Mouse (Mus musculus) neural tube, postnatal 0 days (tissue): ENCODE data around the gene Kcnq2. TPM values are rescaled to one million over a fixed set of nuclear protein-coding genes. Genes with fewer than 3 reads are reported as not detected.

Experiments used
- polyA plus RNA-seq: library from polyadenylated mRNA; unstranded; fragments of >200 nt; fragmentation: Nextera tagmentation; extraction: Ambion mirVana; gene quantifications from 2 replicates; pipeline ENCODE4 v1.2.1, GENCODE M21; 2015

Kcnq2 gene
- 33.0 and 38.9 TPM in 2 replicates for polyA plus RNA-seq

GRCm38 (mm10) chr2:181134591-181135445 lies at the start of gene Kcnq2:
Kcnq2 (minus strand) TSS chr2:181135300.

DNA sequence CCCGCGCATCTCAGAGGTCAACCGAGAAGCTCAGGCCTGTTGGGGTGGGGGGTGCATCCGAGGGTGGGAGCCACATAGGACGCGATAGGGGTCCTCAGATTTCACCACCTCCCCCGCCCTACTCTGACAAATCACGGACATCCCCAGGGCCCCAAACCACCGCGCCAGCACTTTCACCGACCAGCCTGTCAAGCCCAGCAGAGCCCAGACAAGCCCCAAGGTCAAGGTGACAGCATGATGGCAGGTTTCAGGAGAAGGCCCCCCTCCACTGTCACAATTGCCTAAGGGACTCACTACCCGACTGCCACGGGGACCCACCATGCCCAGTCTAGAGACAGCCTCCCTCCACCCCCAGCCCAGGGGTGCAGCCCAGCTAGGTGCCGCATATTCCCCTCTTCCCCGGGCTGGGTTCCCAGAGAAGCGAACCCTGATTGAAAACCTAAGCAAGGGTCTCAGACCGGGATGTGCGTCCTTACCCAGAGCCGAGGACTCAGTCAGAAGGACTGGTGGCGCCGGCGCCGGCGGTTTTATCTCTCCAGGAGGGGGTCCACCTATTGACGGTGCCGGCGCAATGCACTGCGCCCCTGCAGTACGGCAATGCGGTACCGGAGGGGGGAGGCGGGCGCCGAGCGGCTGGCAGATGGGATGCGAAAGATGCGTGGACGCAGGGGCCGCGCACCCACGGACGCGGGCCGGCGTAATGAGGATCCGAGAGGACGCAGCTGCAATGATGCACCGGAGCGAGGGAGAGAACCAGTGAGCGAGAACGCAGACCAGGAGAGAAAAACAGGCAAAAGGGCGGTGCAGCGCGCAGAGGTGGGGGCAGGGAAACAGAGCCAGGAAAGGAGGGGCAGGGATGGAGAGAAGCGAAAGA lies 21.4 kb upstream of the Kcnq2 start, which contains the start of gene Eef1a2:
TSS of gene Eef1a2 (minus strand) at position 767 of the 874 bp plus-strand sequence.

GRCm38 (mm10) chr2:181043437-181043836 lies 91.7 kb downstream of the Kcnq2 start, which contains the start of gene Chrna4:
Chrna4 (minus strand) TSS chr2:181043546.

Other genes starting within 250 kb of the Kcnq2 start
- gene Ythdf1, start 214.4 kb downstream of the Kcnq2 start, polyA plus RNA-seq: 49.8 and 52.6 TPM in 2 replicates
- not detected in 2 replicates for gene Birc7, start 206.3 kb downstream of the Kcnq2 start, polyA plus RNA-seq
- gene Nkain4, start 180.6 kb downstream of the Kcnq2 start, polyA plus RNA-seq: 129 and 136 TPM in 2 replicates
- gene Arfgap1, start 168.1 kb downstream of the Kcnq2 start, polyA plus RNA-seq: 99.8 and 111 TPM in 2 replicates
- 0.12 and 0.42 TPM in 2 replicates for gene Col20a1, start 148.8 kb downstream of the Kcnq2 start, polyA plus RNA-seq
- 51.0 and 55.6 TPM in 2 replicates for gene Chrna4, start 91.8 kb downstream of the Kcnq2 start, polyA plus RNA-seq
- gene Eef1a2, start 21.7 kb upstream of the Kcnq2 start, polyA plus RNA-seq: 36.2 and 38.2 TPM in 2 replicates
- gene Ppdpf, start 51.9 kb upstream of the Kcnq2 start, polyA plus RNA-seq: 349 and 370 TPM in 2 replicates
- gene Ptk6, start 67.5 kb upstream of the Kcnq2 start, polyA plus RNA-seq: not detected in 2 replicates
- 0.11 and 0.19 TPM in 2 replicates for gene Srms, start 77.9 kb upstream of the Kcnq2 start, polyA plus RNA-seq
- gene Fndc11, start 84.7 kb upstream of the Kcnq2 start, polyA plus RNA-seq: 0.22 TPM in 1 of 2 replicates, not detected in the other
- 0.19 and 0.21 TPM in 2 replicates for gene Helz2, start 106.7 kb upstream of the Kcnq2 start, polyA plus RNA-seq
- 7.7 and 9.2 TPM in 2 replicates for gene Gmeb2, start 152.7 kb upstream of the Kcnq2 start, polyA plus RNA-seq
- gene Stmn3, start 179.2 kb upstream of the Kcnq2 start, polyA plus RNA-seq: 1,810 and 1,899 TPM in 2 replicates
- 18.6 and 30.0 TPM in 2 replicates for gene Rtel1, start 184.4 kb upstream of the Kcnq2 start, polyA plus RNA-seq
- 42.7 and 53.2 TPM in 2 replicates for gene Zgpat, start 229.6 kb upstream of the Kcnq2 start, polyA plus RNA-seq
- gene Arfrp1, start 230.1 kb upstream of the Kcnq2 start, polyA plus RNA-seq: 66.6 and 66.8 TPM in 2 replicates
- gene Lime1, start 244.8 kb upstream of the Kcnq2 start, polyA plus RNA-seq: 27.5 and 35.9 TPM in 2 replicates